Mouse (Mus musculus): ENCODE results near the gene Wwox. TPM values are rescaled to one million over a fixed set of nuclear protein-coding genes. Genes with fewer than 3 reads are reported as not detected.

Gene Wwox
- polyA plus RNA-seq, 1 experiment from 2014 or later, result 13.8 TPM

DNA sequence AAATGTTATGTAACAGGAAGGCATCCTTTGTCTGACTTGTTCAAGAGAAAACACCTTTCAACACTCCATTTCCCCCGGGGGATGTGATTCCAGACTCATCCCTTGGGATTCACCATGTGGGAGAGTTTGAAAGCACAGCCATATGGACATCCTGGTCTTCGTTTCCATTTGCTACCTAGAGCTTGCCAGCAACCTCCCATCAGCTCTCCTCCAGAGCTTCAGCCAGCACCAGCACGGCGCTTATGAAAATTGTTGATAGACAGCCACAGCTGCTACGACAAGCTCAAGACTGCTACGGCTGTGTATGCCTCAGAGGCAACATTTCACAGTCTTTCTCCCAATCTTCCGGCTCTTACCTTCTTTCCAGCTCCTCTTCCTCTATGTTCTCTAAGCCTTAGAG is 484.2 kb downstream of the Wwox start:
- Histone ChIP-seq H3K36me3 (ENCODE audit: control insufficient read depth, insufficient read depth, low read length) (no peaks in the 10 kb centered on the region), H3K27me3 (ENCODE audit: control insufficient read depth, insufficient read depth, low read length) (no peaks in the 10 kb centered on the region), H3K9me3 (ENCODE audit: control insufficient read depth, low read length) (no peaks in the 10 kb centered on the region), H3K4me1 (ENCODE audit: control insufficient read depth, insufficient read depth, low read length) (no peaks in the 10 kb centered on the region), H3K4me3 (ENCODE audit: low read depth, low read length) (no peak overlapping the region), H3K9ac (replicated peaks; ENCODE audit: low read depth, low read length) (no peak overlapping the region), H3K4me2 (ENCODE audit: low read depth, low read length) (no peak overlapping the region), H3K27ac (ENCODE audit: low read depth, low read length) (no peak overlapping the region)
- WGBS, result 65% methylated on average over 7 of the region's 7 CpGs
- ATAC-seq (ENCODE audit: low read depth), result no peak

DNA sequence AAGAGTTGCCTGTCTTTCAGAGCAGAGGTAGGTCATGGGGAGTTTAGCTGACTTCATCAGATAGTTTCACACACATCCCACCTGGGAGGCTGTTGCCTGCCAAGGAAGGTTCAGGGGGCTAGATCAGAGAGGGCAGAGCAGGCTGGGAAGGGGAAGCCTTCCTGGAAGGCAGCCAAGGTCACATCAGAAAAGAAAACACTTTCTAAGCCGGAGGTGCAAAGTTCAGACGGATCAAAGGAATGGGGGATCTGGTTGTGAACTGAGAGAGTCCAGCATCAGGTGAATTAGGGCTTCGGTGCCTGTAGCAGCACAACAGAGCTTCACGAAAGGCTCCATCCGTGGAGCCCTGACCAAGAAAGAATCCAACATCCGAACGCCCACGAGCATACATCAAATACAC is 488.0 kb downstream of the Wwox start:
- 86% methylated on average over 8 of the region's 8 CpGs for WGBS
- no peak for ATAC-seq (ENCODE audit: low read depth)
- no peak overlapping the region for H3K9ac ChIP-seq (replicated peaks; ENCODE audit: low read depth, low read length)
- H3K4me1 ChIP-seq (ENCODE audit: control insufficient read depth, insufficient read depth, low read length), result peaks cover 6% of the 10 kb centered on the region
- H3K36me3 ChIP-seq (ENCODE audit: control insufficient read depth, insufficient read depth, low read length), result no peaks in the 10 kb centered on the region
- H3K4me3 ChIP-seq (ENCODE audit: low read depth, low read length), result no peak overlapping the region
- no peaks in the 10 kb centered on the region for H3K9me3 ChIP-seq (ENCODE audit: control insufficient read depth, low read length)
- H3K4me2 ChIP-seq (ENCODE audit: low read depth, low read length), result no peak overlapping the region
- H3K27ac ChIP-seq (ENCODE audit: low read depth, low read length), result no peak overlapping the region
- H3K27me3 ChIP-seq (ENCODE audit: control insufficient read depth, insufficient read depth, low read length), result no peaks in the 10 kb centered on the region

DNA sequence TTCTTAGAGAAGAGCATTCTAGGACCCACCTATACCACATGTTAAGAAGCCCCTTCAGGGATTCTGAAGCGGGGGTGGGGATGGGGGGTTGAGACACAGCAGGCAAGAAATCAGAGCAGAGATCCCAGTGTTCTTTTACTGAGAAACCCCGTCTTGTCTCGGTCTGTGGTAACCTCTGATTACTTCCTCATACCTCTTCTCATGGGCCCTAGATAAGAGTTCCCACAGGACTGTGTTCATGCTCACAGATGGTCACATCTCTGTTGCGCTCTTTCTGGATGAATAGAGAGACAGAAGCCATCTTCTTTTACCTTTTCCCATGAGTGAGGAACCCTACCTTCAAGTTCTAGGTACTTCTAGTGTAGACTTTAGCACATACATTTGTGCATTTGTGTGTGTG is 488.5 kb downstream of the Wwox start:
- H3K36me3 ChIP-seq (ENCODE audit: control insufficient read depth, insufficient read depth, low read length), result no peaks in the 10 kb centered on the region
- no peak overlapping the region for H3K9ac ChIP-seq (replicated peaks; ENCODE audit: low read depth, low read length)
- H3K4me1 ChIP-seq (ENCODE audit: control insufficient read depth, insufficient read depth, low read length), result peaks cover 6% of the 10 kb centered on the region
- no peaks in the 10 kb centered on the region for H3K27me3 ChIP-seq (ENCODE audit: control insufficient read depth, insufficient read depth, low read length)
- ATAC-seq (ENCODE audit: low read depth), result no peak
- H3K4me2 ChIP-seq (ENCODE audit: low read depth, low read length), result no peak overlapping the region
- 91% methylated on average over 4 of the region's 4 CpGs for WGBS
- no peaks in the 10 kb centered on the region for H3K9me3 ChIP-seq (ENCODE audit: control insufficient read depth, low read length)
- no peak overlapping the region for H3K4me3 ChIP-seq (ENCODE audit: low read depth, low read length)
- no peak overlapping the region for H3K27ac ChIP-seq (ENCODE audit: low read depth, low read length)

DNA sequence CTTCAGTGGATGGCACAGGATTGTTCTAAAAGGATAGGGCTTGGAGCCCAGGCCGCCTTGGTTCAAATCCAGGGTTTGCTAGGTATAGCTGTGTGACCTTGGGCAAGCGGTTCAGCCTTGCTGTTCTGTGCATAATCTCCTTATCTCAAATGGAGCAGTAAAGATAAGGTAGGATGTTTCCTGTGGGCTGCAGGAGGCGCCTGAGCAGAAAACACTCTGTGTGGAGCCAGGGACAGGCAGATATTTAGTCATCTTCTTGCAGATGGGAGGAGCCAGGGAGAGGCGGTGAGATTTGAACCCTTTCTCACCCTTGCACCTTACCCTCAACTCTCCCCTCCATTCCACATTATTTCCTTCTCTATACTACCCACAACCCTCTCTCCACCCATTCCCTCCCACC is 490.1 kb downstream of the Wwox start:
- no peak overlapping the region for H3K27ac ChIP-seq (ENCODE audit: low read depth, low read length)
- no peak overlapping the region for H3K9ac ChIP-seq (replicated peaks; ENCODE audit: low read depth, low read length)
- no peaks in the 10 kb centered on the region for H3K27me3 ChIP-seq (ENCODE audit: control insufficient read depth, insufficient read depth, low read length)
- no peaks in the 10 kb centered on the region for H3K9me3 ChIP-seq (ENCODE audit: control insufficient read depth, low read length)
- no peak overlapping the region for H3K4me3 ChIP-seq (ENCODE audit: low read depth, low read length)
- WGBS, result 97% methylated on average over 4 of the region's 4 CpGs
- H3K4me2 ChIP-seq (ENCODE audit: low read depth, low read length), result no peak overlapping the region
- H3K4me1 ChIP-seq (ENCODE audit: control insufficient read depth, insufficient read depth, low read length), result peaks cover 6% of the 10 kb centered on the region
- no peaks in the 10 kb centered on the region for H3K36me3 ChIP-seq (ENCODE audit: control insufficient read depth, insufficient read depth, low read length)
- no peak for ATAC-seq (ENCODE audit: low read depth)

DNA sequence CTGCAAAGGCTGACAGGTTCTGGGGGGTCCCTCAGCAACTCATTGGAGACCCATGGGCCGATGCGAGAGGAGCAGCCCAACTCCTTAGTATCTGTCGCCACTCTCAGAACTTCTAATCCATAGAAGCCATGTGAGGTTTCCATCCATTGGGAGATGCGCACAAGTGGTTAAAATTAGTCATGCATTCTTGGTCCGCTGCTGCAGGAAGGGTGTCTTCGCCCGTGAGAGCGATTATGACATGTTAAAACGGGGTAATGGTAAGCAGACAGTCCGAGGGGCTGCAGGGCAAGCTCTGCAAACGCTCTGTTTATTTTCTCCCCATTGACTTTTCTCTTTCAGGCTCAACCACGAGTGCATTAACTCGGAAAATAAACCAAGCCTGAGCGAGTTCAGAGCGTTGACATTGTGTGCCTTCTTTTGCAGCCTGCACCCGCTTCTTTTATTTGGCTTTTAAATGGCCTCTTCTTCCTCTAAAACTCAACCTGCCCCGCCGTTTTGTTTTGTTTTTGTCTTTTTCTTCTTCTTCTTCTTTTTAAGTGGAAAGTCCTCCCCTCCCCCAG is 492.7 kb downstream of the Wwox start:
- Histone ChIP-seq H3K9ac (replicated peaks; ENCODE audit: low read depth, low read length) (no peak overlapping the region), H3K4me3 (ENCODE audit: low read depth, low read length) (no peak overlapping the region), H3K4me2 (ENCODE audit: low read depth, low read length) (no peak overlapping the region; the same call in 1 of the 2 replicates), H3K27ac (ENCODE audit: low read depth, low read length) (no peak overlapping the region), H3K27me3 (ENCODE audit: control insufficient read depth, insufficient read depth, low read length) (no peaks in the 10 kb centered on the region), H3K36me3 (ENCODE audit: control insufficient read depth, insufficient read depth, low read length) (no peaks in the 10 kb centered on the region), H3K4me1 (ENCODE audit: control insufficient read depth, insufficient read depth, low read length) (peaks cover 6% of the 10 kb centered on the region), H3K9me3 (ENCODE audit: control insufficient read depth, low read length) (no peaks in the 10 kb centered on the region)
- ATAC-seq (ENCODE audit: low read depth), result no peak
- 17% methylated on average over 18 of the region's 18 CpGs for WGBS

DNA sequence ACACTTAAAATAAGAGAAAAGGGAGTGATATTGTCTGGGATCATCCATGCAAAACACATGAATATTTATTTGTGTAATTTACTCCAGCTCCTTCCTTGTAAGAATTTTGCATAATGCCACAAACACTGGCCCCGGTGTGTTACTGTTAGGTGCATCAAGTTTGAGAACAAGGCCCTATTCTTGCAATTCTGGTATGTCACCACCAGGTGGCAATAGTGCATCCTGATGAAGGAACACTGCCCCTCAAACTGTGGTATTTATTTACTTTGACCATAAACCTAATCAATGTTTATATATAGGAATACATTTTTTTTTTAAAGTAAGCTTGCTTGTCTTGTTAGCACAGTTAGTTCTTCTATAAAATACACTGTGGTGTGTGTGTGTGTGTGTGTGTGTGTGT is 493.8 kb downstream of the Wwox start:
- Histone ChIP-seq H3K27ac (ENCODE audit: low read depth, low read length) (no peak overlapping the region), H3K9me3 (ENCODE audit: control insufficient read depth, low read length) (no peaks in the 10 kb centered on the region), H3K36me3 (ENCODE audit: control insufficient read depth, insufficient read depth, low read length) (no peaks in the 10 kb centered on the region), H3K4me2 (ENCODE audit: low read depth, low read length) (no peak overlapping the region), H3K27me3 (ENCODE audit: control insufficient read depth, insufficient read depth, low read length) (no peaks in the 10 kb centered on the region), H3K4me1 (ENCODE audit: control insufficient read depth, insufficient read depth, low read length) (peaks cover 6% of the 10 kb centered on the region), H3K9ac (replicated peaks; ENCODE audit: low read depth, low read length) (no peak overlapping the region), H3K4me3 (ENCODE audit: low read depth, low read length) (no peak overlapping the region)
- ATAC-seq (ENCODE audit: low read depth), result no peak
- 68% methylated on average over 1 of the region's 1 CpGs for WGBS

DNA sequence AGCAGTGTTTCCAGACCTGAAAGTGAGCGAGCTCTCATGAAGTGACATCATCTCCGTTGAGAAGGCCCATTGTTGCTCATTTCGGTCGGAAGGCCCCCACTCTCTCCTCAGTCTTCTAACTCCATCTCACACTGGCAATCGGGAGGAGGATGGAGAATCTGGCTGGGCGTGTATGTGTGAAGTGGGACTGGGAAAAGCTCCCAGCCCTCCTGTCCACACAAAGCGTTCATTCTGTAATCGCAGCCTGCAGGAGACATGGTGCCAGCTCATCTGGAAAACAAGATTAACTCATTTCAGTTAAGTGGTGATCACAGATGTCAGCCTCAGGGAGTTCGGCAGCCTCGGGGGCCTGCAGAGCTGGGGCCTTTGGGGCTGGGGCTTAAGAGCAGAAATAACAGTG is 497.4 kb downstream of the Wwox start:
- Histone ChIP-seq H3K4me2 (ENCODE audit: low read depth, low read length) (no peak overlapping the region), H3K4me1 (ENCODE audit: control insufficient read depth, insufficient read depth, low read length) (peaks cover 4% of the 10 kb centered on the region), H3K36me3 (ENCODE audit: control insufficient read depth, insufficient read depth, low read length) (no peaks in the 10 kb centered on the region), H3K9ac (replicated peaks; ENCODE audit: low read depth, low read length) (no peak overlapping the region), H3K27me3 (ENCODE audit: control insufficient read depth, insufficient read depth, low read length) (no peaks in the 10 kb centered on the region), H3K27ac (ENCODE audit: low read depth, low read length) (no peak overlapping the region), H3K9me3 (ENCODE audit: control insufficient read depth, low read length) (no peaks in the 10 kb centered on the region), H3K4me3 (ENCODE audit: low read depth, low read length) (no peak overlapping the region)
- WGBS, result 25% methylated on average over 10 of the region's 10 CpGs
- ATAC-seq (ENCODE audit: low read depth), result no peak

DNA sequence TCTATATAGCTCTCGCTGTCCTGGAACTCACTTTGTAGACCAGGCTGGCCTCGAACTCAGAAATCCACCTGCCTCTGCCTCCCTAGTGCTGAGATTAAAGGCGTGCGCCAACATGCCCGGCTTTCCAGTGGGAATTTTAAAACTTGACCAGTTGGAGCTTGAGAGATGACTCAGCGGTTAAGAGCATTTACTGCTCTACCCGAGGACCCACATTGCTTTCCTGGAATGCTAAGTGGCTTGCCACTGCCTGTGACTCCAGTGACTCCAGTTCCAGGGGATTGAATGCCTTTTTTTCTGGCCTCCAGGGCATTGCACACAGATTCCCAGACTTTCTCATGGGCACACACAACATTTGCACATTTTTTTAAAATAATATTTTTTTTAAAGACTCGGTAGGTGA is 499.9 kb downstream of the Wwox start:
- Histone ChIP-seq H3K27me3 (ENCODE audit: control insufficient read depth, insufficient read depth, low read length) (no peaks in the 10 kb centered on the region), H3K36me3 (ENCODE audit: control insufficient read depth, insufficient read depth, low read length) (no peaks in the 10 kb centered on the region), H3K9me3 (ENCODE audit: control insufficient read depth, low read length) (no peaks in the 10 kb centered on the region), H3K9ac (replicated peaks; ENCODE audit: low read depth, low read length) (no peak overlapping the region), H3K4me3 (ENCODE audit: low read depth, low read length) (no peak overlapping the region), H3K4me2 (ENCODE audit: low read depth, low read length) (no peak overlapping the region), H3K4me1 (ENCODE audit: control insufficient read depth, insufficient read depth, low read length) (no peaks in the 10 kb centered on the region), H3K27ac (ENCODE audit: low read depth, low read length) (no peak overlapping the region)
- WGBS, result 85% methylated on average over 8 of the region's 8 CpGs
- no peak for ATAC-seq (ENCODE audit: low read depth)

DNA sequence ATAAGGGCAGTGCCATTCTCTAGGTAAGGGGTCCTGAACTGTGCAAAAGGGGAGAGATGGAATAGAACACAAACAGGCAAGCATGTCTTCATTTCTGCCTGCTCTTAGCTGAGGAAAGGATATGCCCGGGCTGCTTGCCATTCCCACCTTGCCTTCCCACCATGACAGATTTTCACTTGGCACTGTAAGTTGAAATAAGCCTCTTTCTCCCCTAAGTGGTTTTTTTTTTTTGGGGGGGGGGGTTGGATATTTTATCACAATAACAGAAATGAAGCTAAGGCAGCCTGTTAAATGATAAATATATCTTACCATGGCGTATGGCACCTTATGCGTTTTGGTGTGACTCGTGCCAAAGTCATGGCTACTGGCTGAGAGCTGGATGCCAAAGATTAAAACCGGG is 501.6 kb downstream of the Wwox start:
- ATAC-seq (ENCODE audit: low read depth), result no peak
- Histone ChIP-seq H3K36me3 (ENCODE audit: control insufficient read depth, insufficient read depth, low read length) (no peaks in the 10 kb centered on the region), H3K4me1 (ENCODE audit: control insufficient read depth, insufficient read depth, low read length) (no peaks in the 10 kb centered on the region), H3K4me2 (ENCODE audit: low read depth, low read length) (no peak overlapping the region), H3K9ac (replicated peaks; ENCODE audit: low read depth, low read length) (no peak overlapping the region), H3K4me3 (ENCODE audit: low read depth, low read length) (no peak overlapping the region), H3K27me3 (ENCODE audit: control insufficient read depth, insufficient read depth, low read length) (no peaks in the 10 kb centered on the region), H3K27ac (ENCODE audit: low read depth, low read length) (no peak overlapping the region), H3K9me3 (ENCODE audit: control insufficient read depth, low read length) (no peaks in the 10 kb centered on the region)
- 96% methylated on average over 5 of the region's 5 CpGs for WGBS

DNA sequence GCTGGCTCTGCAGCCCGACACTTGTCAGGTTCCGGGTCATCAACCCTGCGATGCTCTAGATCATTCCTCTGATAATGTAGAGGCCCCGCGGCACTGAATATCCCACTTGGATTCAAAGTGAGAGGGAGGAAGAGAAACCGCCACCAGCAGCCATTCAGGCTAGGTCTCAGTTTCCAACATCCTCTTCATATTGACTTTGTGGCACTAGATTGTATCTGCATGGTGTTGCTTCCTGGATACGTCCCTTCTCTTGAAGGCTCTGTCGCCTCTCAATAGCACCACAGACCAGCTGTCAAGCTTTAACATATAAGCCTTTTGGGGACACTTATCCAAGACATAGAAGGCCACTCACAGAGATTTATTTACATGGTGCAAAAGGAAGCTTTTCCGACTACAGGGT is 502.2 kb downstream of the Wwox start:
- no peak overlapping the region for H3K4me3 ChIP-seq (ENCODE audit: low read depth, low read length)
- no peaks in the 10 kb centered on the region for H3K4me1 ChIP-seq (ENCODE audit: control insufficient read depth, insufficient read depth, low read length)
- H3K9me3 ChIP-seq (ENCODE audit: control insufficient read depth, low read length), result no peaks in the 10 kb centered on the region
- no peaks in the 10 kb centered on the region for H3K27me3 ChIP-seq (ENCODE audit: control insufficient read depth, insufficient read depth, low read length)
- H3K4me2 ChIP-seq (ENCODE audit: low read depth, low read length), result no peak overlapping the region
- ATAC-seq (ENCODE audit: low read depth), result no peak
- WGBS, result 77% methylated on average over 9 of the region's 9 CpGs
- no peak overlapping the region for H3K9ac ChIP-seq (replicated peaks; ENCODE audit: low read depth, low read length)
- H3K27ac ChIP-seq (ENCODE audit: low read depth, low read length), result no peak overlapping the region
- H3K36me3 ChIP-seq (ENCODE audit: control insufficient read depth, insufficient read depth, low read length), result no peaks in the 10 kb centered on the region

Measured in neural tube, embryonic 14.5 days (tissue).